Mouse (Mus musculus) lung, embryonic 15.5 days (tissue): ENCODE data around the gene Tie1. TPM values are rescaled to one million over a fixed set of nuclear protein-coding genes. Genes with fewer than 3 reads are reported as not detected.

Experiments used
- ATAC-seq: fragments of 200-750 bp; cut with Nextera tagmentation; 2 replicates; pipeline ENCODE4 v1.8.0; 2017; ENCODE audit warnings: moderate number of reproducible peaks, borderline replicate concordance; ENCODE audit not compliant: low FRiP score, low TSS enrichment; ENCODE audit errors: extremely low read depth
- H3K27ac ChIP-seq: fragments of 300-500 bp; sonication (generic); 2 replicates; pipeline ENCODE4 v1.5.1; 2015; ENCODE audit warnings: moderate library complexity, mild to moderate bottlenecking, inconsistent platforms
- H3K27me3 ChIP-seq: fragments of 300-500 bp; sonication (generic); 2 replicates; pipeline ENCODE4 v1.6.1; 2015; ENCODE audit warnings: inconsistent platforms
- H3K36me3 ChIP-seq: fragments of 300-500 bp; sonication (generic); 2 replicates; pipeline ENCODE4 v1.6.1; 2015; ENCODE audit warnings: inconsistent platforms
- H3K4me1 ChIP-seq: fragments of 300-500 bp; sonication (generic); 2 replicates; pipeline ENCODE4 v1.6.1; 2015; ENCODE audit warnings: inconsistent platforms
- H3K4me2 ChIP-seq: fragments of 300-500 bp; sonication (generic); 2 replicates; pipeline ENCODE4 v1.6.1; 2015; ENCODE audit warnings: inconsistent platforms, mild to moderate bottlenecking, moderate library complexity
- H3K4me3 ChIP-seq: fragments of 300-500 bp; sonication (generic); 2 replicates; pipeline ENCODE4 v1.5.1; 2015; ENCODE audit warnings: mild to moderate bottlenecking, inconsistent platforms
- H3K9ac ChIP-seq: fragments of 300-500 bp; sonication (generic); 2 replicates; pipeline ENCODE4 v1.6.1; 2015; ENCODE audit warnings: inconsistent platforms
- H3K9me3 ChIP-seq: fragments of 300-500 bp; sonication (generic); 2 replicates; pipeline ENCODE4 v1.6.1; 2016; ENCODE audit warnings: inconsistent platforms
- WGBS: fragments of 180-500 bp; shearing (Covaris S2); methylation state at CpG from one replicate; pipeline ENCODE4 v1.1.7; 2015; 5-methylcytosine and 5-hydroxymethylcytosine counted together
- polyA plus RNA-seq: library from polyadenylated mRNA; unstranded; fragments of >200 nt; fragmentation: Nextera tagmentation; extraction: Ambion mirVana; gene quantifications from 2 replicates; pipeline ENCODE4 v1.2.1, GENCODE M21; 2015

The Tie1 gene
- polyA plus RNA-seq, 1 experiment from 2014 or later, result 86.1 TPM

DNA sequence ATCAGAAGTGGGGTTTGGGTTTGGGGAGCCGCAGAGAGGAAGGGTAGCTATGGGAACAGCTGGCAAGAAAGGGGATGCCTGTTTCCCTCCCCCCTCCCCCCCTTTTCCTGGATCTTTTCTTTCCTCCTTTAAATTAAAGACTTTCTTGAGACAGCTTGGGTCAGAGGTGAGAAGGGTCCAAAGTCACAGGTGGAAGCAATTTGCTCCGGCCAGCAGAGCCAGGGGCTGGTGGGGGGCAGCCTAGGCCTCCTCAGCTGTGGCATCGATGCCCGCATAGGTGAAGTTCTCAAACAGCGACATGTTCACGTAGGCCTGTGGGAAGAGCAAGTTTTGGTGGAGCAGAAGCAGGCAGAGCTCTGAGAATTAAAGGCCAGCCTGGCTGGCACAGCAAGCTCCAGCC lies 18.6 kb downstream of the Tie1 start:
- no peak for ATAC-seq
- Histone ChIP-seq H3K9me3 (no peaks in the 10 kb centered on the region), H3K36me3 (no peaks in the 10 kb centered on the region), H3K4me1 (no peaks in the 10 kb centered on the region), H3K4me2 (no peak overlapping the region), H3K27ac (no peak overlapping the region), H3K4me3 (no peak overlapping the region), H3K9ac (no peak overlapping the region), H3K27me3 (no peaks in the 10 kb centered on the region)
- WGBS, result 64% methylated on average over 6 of the region's 6 CpGs

DNA sequence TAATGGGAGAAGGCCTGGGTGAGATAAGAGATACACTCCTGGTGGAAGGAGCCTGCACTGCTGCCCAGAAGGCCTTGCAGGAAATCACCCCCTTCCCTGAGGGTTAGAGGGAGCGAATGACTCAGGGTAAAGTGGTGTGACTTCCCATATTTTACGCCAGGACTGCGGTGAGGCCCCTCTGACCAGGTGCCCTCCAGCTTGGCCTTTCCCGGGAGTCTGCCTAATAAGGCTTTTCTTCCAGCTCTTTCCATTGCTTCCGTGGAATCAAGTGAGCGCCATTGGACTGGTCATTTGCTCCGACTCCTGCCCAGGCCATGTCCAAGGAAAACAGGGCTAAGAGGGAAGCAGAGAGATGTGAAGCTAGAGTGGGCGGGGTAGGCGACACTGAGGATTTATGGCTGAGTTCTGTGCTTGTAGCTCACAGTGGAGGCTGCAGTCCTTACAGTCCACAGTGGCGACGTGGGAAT lies 24.1 kb downstream of the Tie1 start:
- H3K36me3 ChIP-seq, result no peaks in the 10 kb centered on the region
- H3K27ac ChIP-seq, result no peak overlapping the region
- H3K9me3 ChIP-seq, result no peaks in the 10 kb centered on the region
- ATAC-seq, result no peak
- no peaks in the 10 kb centered on the region for H3K27me3 ChIP-seq
- no peak overlapping the region for H3K9ac ChIP-seq
- no peaks in the 10 kb centered on the region for H3K4me1 ChIP-seq
- H3K4me3 ChIP-seq, result no peak overlapping the region
- no peak overlapping the region for H3K4me2 ChIP-seq
- WGBS, result 33% methylated on average over 11 of the region's 11 CpGs

DNA sequence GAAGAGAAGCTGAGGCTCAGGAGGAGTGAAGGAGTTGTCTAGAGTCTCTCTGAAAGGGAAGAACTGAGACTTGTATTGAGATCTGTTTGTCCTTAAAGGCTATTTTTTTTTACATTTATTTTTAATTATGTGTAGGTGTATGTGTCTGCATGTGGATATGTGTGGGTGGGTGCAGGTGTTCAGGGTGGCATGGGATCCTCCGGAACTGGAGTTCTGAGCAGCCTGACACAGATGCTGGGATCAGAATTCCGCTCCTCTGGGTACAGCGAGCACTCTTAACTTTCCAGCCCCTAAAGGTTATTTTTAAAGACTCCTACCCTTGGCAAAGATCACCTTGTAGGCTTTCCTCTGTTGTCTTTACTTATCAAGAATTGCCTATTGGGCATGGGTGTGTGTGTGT lies 24.9 kb downstream of the Tie1 start:
- Histone ChIP-seq H3K4me3 (no peak overlapping the region), H3K36me3 (no peaks in the 10 kb centered on the region), H3K9me3 (no peaks in the 10 kb centered on the region), H3K4me1 (no peaks in the 10 kb centered on the region), H3K27me3 (no peaks in the 10 kb centered on the region), H3K27ac (no peak overlapping the region), H3K4me2 (no peak overlapping the region), H3K9ac (no peak overlapping the region)
- no peak for ATAC-seq
- 88% methylated on average over 3 of the region's 3 CpGs for WGBS

DNA sequence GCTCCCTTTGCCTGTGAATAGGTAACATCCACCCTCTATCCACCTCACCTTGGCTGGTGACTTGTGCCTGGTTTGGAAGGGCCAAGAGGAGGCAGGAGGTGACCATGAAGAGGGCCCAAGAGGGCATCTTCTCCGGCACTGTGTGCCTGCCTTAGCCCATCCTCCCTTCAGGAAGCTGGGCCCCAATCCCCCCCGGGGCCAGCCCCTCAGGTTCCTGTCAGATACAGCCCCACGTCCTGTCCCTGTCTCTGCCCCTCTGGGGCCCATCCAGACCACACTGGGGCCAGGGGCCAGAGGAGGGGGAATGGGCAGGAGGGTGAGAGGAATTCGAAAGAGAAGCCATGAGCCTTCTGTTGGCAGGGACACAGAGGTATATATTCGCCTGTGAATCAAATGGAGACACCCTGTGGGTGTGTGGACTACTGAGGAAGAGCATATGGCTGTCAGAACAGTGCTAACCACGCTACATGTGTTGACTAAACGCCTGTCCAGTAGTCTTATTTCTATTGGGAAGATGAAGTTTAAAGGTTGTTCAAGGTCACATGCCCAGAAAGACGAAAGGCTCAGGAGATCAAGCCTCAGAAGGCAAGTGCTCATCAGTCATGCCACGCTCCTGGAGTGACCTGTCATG lies 32.4 kb downstream of the Tie1 start, which contains the start of gene Mpl:
TSS of gene Mpl (minus strand) at position 169 of the 631 bp plus-strand sequence.
- H3K4me1 ChIP-seq, result no peaks in the 10 kb centered on the region
- no peaks in the 10 kb centered on the region for H3K36me3 ChIP-seq
- ATAC-seq, result no peak; the same call in 1 of the 2 replicates
- no peaks in the 10 kb centered on the region for H3K27me3 ChIP-seq
- H3K9ac ChIP-seq, result no peak within 1 kb of the TSS
- no peak within 1 kb of the TSS for H3K4me3 ChIP-seq
- 56% methylated on average over 8 of the region's 9 CpGs for WGBS
- H3K4me2 ChIP-seq, result no peak within 1 kb of the TSS
- H3K9me3 ChIP-seq, result no peaks in the 10 kb centered on the region
- H3K27ac ChIP-seq, result no peak within 1 kb of the TSS

DNA sequence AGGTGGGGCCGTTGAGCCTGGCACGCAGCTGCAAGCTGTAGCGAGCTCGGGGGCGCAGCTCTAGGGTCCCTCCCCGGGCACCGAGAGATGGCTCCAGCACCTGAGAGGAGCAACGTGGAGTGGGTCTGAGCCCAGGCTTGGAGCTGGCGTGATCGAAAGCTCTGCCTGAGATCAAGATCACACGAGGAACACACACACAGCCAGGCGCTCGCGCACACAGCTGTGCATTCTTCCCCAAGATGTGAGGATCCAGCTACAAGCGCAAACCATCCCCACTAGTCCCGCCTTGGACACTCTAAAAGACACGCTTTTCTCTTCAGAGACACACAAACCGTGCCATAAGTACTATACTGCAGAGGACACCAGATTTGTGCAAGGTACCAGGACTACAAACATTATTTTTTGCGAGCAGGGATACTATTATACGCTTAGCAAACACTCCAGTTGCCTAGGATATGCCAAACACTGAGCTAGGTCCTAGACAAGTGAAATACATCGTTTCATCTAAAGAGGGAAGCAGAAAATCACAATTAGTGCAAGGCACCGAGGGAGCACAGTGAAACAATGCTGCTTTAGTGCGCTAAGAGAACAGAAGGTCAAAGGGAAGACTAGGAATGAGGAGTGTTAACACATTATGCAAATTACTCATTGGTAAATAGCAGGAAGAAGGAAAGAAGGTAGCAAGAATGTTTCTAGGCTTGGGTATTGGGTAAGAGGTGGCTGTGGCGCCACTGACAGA lies 43.3 kb downstream of the Tie1 start:
- Histone ChIP-seq H3K27me3 (0 out of 2 replicates have a peak, but pooled peaks cover 3% of the 10 kb centered on the region), H3K4me2 (peak overlapping the region; percentile 74), H3K36me3 (no peaks in the 10 kb centered on the region), H3K4me1 (peaks cover 16% of the 10 kb centered on the region), H3K27ac (no peak overlapping the region), H3K4me3 (peak overlapping the region; percentile 38), H3K9ac (peak overlapping the region; percentile 32; the same call in 1 of the 2 replicates), H3K9me3 (no peaks in the 10 kb centered on the region)
- ATAC-seq, result no peak
- 23% methylated on average over 24 of the region's 24 CpGs for WGBS

DNA sequence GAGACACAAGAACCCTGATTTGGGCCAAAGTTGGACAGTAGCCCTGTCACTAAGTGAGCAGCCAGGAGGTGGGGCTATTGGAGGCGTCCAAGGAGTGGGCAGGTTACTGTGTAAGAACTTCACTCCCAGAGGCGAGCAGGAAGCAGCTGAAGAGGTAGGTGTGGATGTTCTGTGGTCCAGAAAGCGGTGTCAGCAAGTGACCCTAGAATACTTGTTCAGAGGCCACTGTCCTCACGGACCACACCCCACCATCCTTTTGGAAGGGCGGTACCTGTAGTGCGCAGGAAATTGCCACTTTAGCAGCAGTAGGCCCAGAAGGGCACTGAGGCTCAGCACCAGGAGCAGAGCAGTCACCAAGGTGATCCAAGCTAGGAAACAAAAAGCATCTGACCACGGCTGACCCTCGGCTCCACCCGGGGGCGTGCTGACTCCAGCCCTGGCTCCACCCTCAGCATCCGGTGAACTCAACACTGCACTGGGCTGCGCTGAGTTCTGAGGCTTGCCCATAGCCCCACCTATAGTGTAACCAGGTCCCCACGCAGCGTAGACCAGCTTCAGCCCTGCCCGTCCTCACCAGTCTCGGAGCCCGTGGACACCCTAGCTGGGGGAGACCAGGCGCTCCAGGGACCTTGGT lies 44.0 kb downstream of the Tie1 start:
- Histone ChIP-seq H3K4me1 (peaks cover 16% of the 10 kb centered on the region), H3K4me2 (peak overlapping the region; percentile 74)

DNA sequence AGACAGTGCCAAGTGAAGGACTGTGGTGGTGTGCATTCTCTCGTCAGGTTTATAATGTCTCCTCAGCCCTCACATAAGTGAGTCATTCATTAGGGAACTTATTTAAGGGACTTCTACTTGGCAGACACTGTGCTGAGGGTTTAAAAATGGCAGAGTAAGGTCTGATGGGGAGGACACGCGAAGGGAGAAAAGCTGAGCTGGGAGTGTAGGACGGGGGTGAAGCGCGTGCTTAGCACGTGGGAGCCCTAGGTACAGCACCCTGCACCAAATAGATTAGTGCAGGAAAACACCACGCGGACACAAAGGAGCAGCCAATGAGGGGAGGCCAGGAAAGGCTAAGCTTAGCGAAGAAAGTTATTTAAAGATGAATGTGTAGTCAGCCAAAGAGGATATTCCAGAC lies 44.8 kb downstream of the Tie1 start:
- Histone ChIP-seq H3K9me3 (no peaks in the 10 kb centered on the region), H3K27ac (no peak overlapping the region), H3K9ac (no peak overlapping the region), H3K4me2 (no peak overlapping the region), H3K4me3 (no peak overlapping the region), H3K27me3 (0 out of 2 replicates have a peak, but pooled peaks cover 3% of the 10 kb centered on the region), H3K4me1 (peaks cover 16% of the 10 kb centered on the region), H3K36me3 (no peaks in the 10 kb centered on the region)
- WGBS, result 83% methylated on average over 10 of the region's 10 CpGs
- no peak for ATAC-seq

More for the DNA sequence above, 44.0 kb downstream of the Tie1 start:
- Histone ChIP-seq H3K36me3 (no peaks in the 10 kb centered on the region), H3K27me3 (0 out of 2 replicates have a peak, but pooled peaks cover 3% of the 10 kb centered on the region), H3K4me3 (peak overlapping the region; percentile 38), H3K27ac (no peak overlapping the region), H3K9ac (peak overlapping the region; percentile 32; the same call in 1 of the 2 replicates), H3K9me3 (no peaks in the 10 kb centered on the region)
- 19% methylated on average over 18 of the region's 18 CpGs for WGBS
- ATAC-seq, result peak; percentile 58; the same call in 1 of the 2 replicates

DNA sequence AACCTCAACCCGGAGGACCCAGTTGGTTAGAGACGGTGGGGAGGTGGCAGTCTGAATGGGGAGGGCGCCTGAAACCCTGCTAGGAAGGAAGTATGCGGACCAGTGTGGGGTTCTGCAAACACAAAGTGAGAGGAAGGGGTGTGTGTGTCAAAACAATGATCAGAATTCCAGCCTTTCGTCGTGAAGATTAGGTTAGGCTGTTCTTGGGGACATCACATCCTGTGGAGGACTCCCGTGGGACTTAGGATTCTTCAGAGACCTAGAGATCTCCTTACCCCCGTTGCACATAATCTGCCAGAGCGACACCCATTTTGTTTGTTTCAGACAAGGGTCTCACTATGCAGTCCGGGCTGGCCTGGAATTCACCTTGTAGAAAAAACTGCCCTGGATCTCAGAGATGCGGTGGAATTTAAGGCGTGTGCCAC lies 52.0 kb downstream of the Tie1 start:
- Histone ChIP-seq H3K27me3 (no peaks in the 10 kb centered on the region), H3K36me3 (peaks cover 27% of the 10 kb centered on the region), H3K9ac (peak overlapping the region; percentile 90), H3K4me3 (peak overlapping the region; percentile 81), H3K4me2 (peak overlapping the region; percentile 96), H3K9me3 (no peaks in the 10 kb centered on the region), H3K4me1 (peaks cover 40% of the 10 kb centered on the region), H3K27ac (peak overlapping the region; percentile 91)
- ATAC-seq, result peak; percentile 25; the same call in 1 of the 2 replicates
- 5% methylated on average over 12 of the region's 12 CpGs for WGBS

DNA sequence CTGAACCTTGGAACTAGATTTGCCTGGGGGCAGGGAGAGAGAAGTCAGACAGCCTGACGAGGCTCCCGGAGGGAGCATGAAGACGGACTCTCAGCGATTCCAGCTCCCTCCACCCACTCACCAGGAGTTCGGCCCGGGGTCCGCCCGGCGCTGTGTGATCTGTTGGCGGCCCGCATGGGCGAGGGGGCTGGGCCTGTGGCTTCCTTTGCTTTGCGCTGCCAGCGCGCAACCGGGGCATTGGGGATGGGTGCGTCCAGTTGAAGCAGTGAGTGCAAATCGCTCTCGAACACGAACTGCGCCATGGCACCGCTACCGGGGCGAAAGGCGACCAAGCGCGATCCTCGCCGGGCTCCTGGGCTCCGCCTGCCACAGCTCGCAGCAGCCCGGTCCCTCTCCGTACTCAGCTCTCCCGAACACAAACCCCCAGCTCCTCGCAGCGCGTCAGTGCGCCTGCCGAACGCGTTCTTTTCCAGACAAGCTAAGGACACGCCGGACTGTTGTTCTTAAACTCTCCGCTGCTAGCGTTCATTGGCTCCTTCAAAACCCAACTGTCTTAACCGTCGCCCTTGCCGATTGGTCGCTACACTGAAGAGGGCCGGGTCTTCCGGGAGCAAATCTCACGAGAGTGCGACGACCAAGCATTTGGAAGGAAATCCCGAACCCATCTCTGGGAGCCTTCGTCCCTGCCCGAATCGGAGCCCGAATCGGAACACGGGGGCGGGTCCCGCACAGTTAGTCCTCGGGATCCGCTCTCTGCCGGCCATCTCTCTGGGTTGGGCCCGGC lies 52.8 kb downstream of the Tie1 start, which contains the start of gene Cdc20:
TSS of gene Cdc20 (minus strand) at position 533 of the 784 bp plus-strand sequence.
- Histone ChIP-seq H3K4me3 (peak within 1 kb of the TSS; percentile 81), H3K9ac (peak within 1 kb of the TSS; percentile 90), H3K36me3 (peaks cover 34% of the 10 kb centered on the region), H3K4me1 (peaks cover 40% of the 10 kb centered on the region), H3K27ac (peak within 1 kb of the TSS; percentile 91), H3K27me3 (no peaks in the 10 kb centered on the region), H3K4me2 (peak within 1 kb of the TSS; percentile 96), H3K9me3 (no peaks in the 10 kb centered on the region)
- under 1% methylated on average over 67 of the region's 67 CpGs for WGBS
- ATAC-seq, result peak; percentile 97

DNA sequence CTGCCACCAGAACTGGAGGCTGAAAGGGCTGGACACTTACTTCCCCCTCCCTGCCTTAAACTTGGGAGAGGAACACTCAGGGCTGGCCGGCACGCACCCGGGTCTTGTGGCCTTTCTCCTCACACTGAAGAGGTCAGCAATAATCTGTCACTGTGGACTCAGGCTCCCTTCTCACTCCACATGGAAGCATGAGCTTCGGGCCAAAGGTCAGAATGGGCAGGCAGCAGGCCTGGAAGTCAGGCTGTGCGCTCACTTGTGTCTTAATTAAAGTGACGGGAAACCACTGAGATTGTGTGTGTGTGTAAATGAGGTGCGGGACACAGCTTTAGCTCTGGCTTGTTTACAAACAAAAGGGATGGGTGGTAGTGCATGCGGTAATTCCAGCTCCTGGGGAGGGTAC lies 57.5 kb downstream of the Tie1 start:
- Histone ChIP-seq H3K4me2 (no peak overlapping the region), H3K27ac (no peak overlapping the region), H3K36me3 (peaks cover 49% of the 10 kb centered on the region), H3K9me3 (no peaks in the 10 kb centered on the region), H3K27me3 (no peaks in the 10 kb centered on the region), H3K4me3 (no peak overlapping the region), H3K9ac (no peak overlapping the region), H3K4me1 (peaks cover 58% of the 10 kb centered on the region)
- WGBS, result 62% methylated on average over 8 of the region's 8 CpGs
- ATAC-seq, result no peak

DNA sequence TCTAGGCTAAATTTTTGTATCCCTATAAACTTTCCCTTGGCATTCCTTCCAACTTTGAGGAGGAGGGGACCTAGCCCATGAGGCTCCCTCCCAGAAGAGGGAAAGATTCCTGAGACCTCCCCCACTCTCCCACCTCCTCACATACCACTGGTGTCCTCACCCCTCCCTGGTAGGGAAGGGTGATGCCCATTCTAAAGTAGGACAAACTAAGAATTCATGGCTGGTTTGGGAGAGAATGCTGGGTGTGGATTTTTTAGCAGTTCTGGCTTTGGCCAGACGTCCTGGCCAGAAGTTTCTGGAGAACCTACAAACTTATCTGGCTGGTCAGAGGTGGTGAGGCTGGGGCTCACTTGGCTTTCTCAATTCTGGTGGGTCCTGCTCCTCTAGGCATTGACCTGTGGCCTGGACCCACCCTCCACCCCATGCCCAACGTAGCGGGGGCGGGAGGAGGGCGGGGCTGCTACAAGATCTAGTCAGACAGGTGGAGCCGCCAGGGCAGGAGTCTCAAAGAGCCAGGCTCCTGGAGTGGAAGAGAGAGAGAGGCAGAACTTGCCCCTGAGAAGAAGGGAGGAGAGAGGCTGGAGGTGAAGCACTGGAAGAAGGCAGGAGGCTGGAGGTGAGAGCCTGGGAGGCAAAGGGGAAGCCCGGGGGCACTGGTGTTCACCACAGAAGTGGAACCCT lies 60.5 kb downstream of the Tie1 start:
- WGBS, result 29% methylated on average over 7 of the region's 7 CpGs
- Histone ChIP-seq H3K9me3 (no peaks in the 10 kb centered on the region), H3K36me3 (peaks cover 37% of the 10 kb centered on the region)

More for the DNA sequence above, 60.5 kb downstream of the Tie1 start:
- H3K27me3 ChIP-seq, result no peaks in the 10 kb centered on the region
- ATAC-seq, result no peak
- peaks cover 39% of the 10 kb centered on the region for H3K4me1 ChIP-seq
- H3K27ac ChIP-seq, result peak overlapping the region; percentile 85
- peak overlapping the region; percentile 59 for H3K4me3 ChIP-seq
- H3K4me2 ChIP-seq, result peak overlapping the region; percentile 82
- H3K9ac ChIP-seq, result peak overlapping the region; percentile 20; the same call in 1 of the 2 replicates
